Mouse (Mus musculus) G1E (cell line): ENCODE measurements around the gene Cxcl5. TPM values are rescaled to one million over a fixed set of nuclear protein-coding genes. Genes with fewer than 3 reads are reported as not detected.

Experiments used
- ATAC-seq: 2 replicates; pipeline ENCODE4 v1.8.0; 2016; ENCODE audit warnings: mild to moderate bottlenecking; ENCODE audit not compliant: insufficient number of reproducible peaks, poor library complexity, low FRiP score, severe bottlenecking; ENCODE audit errors: extremely low read depth
- DNase-seq: peaks from one replicate; pipeline ENCODE4 v3.0.0; 2012; ENCODE audit warnings: low spot score
- H3K27me3 ChIP-seq: 2 replicates; pipeline ENCODE4 v1.6.1; 2012; ENCODE audit warnings: mild to moderate bottlenecking, low read length, inconsistent platforms; ENCODE audit not compliant: insufficient read depth
- H3K36me3 ChIP-seq: replicated peaks from 2 replicates; pipeline ENCODE3; 2012; ENCODE audit warnings: mild to moderate bottlenecking, inconsistent platforms
- H3K4me1 ChIP-seq: 2 replicates; pipeline ENCODE4 v1.6.1; 2012; ENCODE audit warnings: low read depth, low read length, inconsistent platforms, mixed read lengths; ENCODE audit not compliant: insufficient read depth
- H3K4me3 ChIP-seq: 2 replicates; pipeline ENCODE4 v1.5.1; 2012; ENCODE audit warnings: low read depth, mild to moderate bottlenecking, inconsistent platforms, low read length, moderate library complexity, mixed read lengths
- H3K9me3 ChIP-seq: replicated peaks from 2 replicates; pipeline ENCODE4 v1.6.1; 2012; ENCODE audit warnings: inconsistent platforms
- CTCF ChIP-seq: IDR thresholded peaks from 2 replicates; pipeline ENCODE4 v1.5.1; 2012; ENCODE audit warnings: low read depth, low read length, inconsistent platforms, mixed read lengths
- GATA1 ChIP-seq: IDR thresholded peaks from 2 replicates; pipeline ENCODE4 v1.6.1; 2012; ENCODE audit warnings: borderline replicate concordance, low read length, inconsistent platforms, mixed read lengths
- GATA2 ChIP-seq: IDR thresholded peaks from 2 replicates; pipeline ENCODE4 v1.6.1; 2012; ENCODE audit warnings: low read depth, low read length, inconsistent platforms, borderline replicate concordance
- POLR2AphosphoS5 ChIP-seq: IDR thresholded peaks from 2 replicates; pipeline ENCODE4 v1.6.1; 2012; ENCODE audit warnings: low read depth, low read length, inconsistent platforms; ENCODE audit not compliant: insufficient replicate concordance
- TAL1 ChIP-seq: conservative IDR thresholded peaks from 2 replicates; pipeline ENCODE4 v1.6.1; 2012; ENCODE audit warnings: low read depth, low read length, inconsistent platforms, mixed read lengths
- polyA plus RNA-seq: library from polyadenylated mRNA; stranded (reverse); fragments of >175 nt; gene quantifications from 2 replicates; pipeline ENCODE4 v1.2.3, GENCODE M21; 2012
- total RNA-seq, 2 experiments: library from RNA; stranded (forward) in 1 of 2; stranded (reverse) in 1 of 2; fragments of 200-1000 nt in 1 of 2; fragments of >200 nt in 1 of 2; fragmentation: Nextera tagmentation in 1 of 2; gene quantifications; 2 replicates each; pipeline ENCODE4 v1.2.3; 2014 to 2017

Gene Cxcl5
- total and polyA plus RNA-seq, 3 experiments: not detected

DNA sequence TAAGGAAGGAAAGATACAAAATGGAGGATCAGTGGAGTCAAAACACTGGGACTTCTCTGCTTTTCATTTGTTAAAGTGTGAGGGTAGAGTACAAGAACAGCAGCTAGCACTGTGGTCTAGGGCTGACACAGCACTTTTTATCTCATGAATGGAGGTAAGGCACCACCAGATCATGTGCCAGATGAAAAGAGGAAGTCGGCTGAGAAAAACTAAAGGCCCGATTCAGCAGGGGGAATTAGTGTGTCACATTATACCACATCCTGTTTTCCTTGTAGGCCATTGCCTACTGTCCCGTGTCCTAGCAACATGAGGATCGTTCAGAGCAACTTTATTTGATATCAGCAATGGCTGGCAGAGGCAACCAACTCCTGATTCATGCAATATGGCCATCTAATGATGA, 17.1 kb upstream of the Cxcl5 start:
- H3K27me3 ChIP-seq: no peaks in the 10 kb centered on the region
- peak; percentile 72 for DNase-seq
- H3K4me3 ChIP-seq: no peak overlapping the region
- ATAC-seq: peak; percentile 99
- H3K4me1 ChIP-seq: peaks cover 36% of the 10 kb centered on the region
- 0 out of 2 replicates have a peak, but pooled peaks have one; percentile 13 for TF ChIP-seq TAL1
- TF ChIP-seq GATA2: no peak
- TF ChIP-seq POLR2AphosphoS5: no peak
- TF ChIP-seq CTCF: no peak
- TF ChIP-seq GATA1: no peak
- no peaks in the 10 kb centered on the region for H3K9me3 ChIP-seq
- no peaks in the 10 kb centered on the region for H3K36me3 ChIP-seq

DNA sequence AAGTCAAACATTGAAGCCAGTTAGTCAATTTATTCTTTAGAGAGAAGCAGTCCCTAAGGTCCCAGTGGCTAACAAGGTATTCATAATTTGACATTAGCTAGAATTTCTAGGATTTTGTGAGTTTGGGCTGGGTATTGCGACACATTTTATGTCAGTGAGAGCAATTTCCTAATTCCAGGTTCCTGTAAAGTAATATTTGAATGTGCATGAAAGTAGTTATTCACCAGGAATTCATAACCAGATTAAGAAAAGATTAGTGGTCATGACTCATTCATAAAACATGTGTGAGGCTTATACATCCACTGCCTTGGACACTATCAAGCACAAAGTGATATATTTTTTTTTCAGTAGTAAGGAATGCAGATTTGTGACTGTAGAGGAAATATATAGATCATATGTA, 5.2 kb upstream of the Cxcl5 start:
- Histone ChIP-seq H3K9me3 (no peaks in the 10 kb centered on the region), H3K36me3 (no peaks in the 10 kb centered on the region), H3K4me3 (no peak overlapping the region), H3K27me3 (no peaks in the 10 kb centered on the region), H3K4me1 (peaks cover 23% of the 10 kb centered on the region)
- ATAC-seq (no peak), DNase-seq (no peak)
- TF ChIP-seq GATA2 (no peak), CTCF (no peak), POLR2AphosphoS5 (no peak), GATA1 (no peak), TAL1 (no peak)

DNA sequence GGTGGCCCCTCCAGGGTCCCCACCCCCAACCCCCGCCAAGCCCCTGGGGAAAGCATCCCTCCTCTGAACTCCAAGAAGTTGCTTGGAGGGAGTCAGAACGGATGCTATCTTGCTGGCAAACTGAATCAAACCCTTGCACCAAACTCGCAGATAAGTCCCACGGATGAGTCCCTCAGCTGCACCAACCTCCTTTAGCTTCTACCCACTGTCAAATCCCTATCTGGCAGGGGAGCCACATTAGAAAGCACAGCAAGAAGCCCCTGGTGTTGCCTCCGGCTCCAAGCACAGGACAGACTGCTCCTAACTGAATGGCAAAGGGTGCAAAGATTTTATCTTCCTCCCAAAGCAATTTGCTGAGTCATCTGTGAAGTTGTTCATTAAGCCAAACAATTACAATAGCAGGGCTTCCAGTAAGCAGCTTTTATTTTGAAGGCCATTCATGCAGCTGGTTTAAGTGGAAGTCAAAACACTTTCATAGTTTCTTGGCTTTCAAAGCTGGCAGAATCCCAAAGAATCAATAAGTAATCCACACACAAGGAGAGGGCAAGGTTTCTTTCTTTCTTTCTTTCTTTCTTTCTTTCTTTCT, 1.0 kb upstream of the Cxcl5 start:
- Histone ChIP-seq H3K9me3 (no peaks in the 10 kb centered on the region; the same call in 1 of the 2 replicates), H3K4me1 (peaks cover 48% of the 10 kb centered on the region), H3K4me3 (peak overlapping the region; percentile 23; the same call in 1 of the 2 replicates), H3K27me3 (no peaks in the 10 kb centered on the region), H3K36me3 (no peaks in the 10 kb centered on the region)
- DNase-seq (peak; percentile 10), ATAC-seq (peak; percentile 76)
- TF ChIP-seq GATA1: no peak
- no peak for TF ChIP-seq POLR2AphosphoS5
- no peak for TF ChIP-seq TAL1
- TF ChIP-seq GATA2: no peak

DNA sequence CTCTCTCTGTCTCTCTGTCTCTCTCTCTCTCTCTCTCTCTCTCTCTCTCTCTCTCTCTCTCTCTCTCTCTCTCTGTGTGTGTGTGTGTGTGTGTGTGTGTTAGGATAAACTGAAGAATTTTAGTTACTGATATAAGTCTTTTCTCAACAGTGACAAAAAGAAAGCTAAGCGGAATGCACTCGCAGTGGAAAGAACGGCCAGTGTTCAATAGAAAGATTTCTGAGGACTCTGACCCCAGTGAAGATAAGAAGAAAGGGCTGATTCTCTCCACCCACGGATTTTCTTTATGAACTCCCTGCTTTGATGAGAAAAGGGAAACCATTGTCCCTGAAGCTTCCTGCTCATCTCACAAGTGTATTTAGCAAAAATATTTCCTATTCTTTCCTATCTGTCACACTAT, 1.1 kb downstream of the Cxcl5 start:
- H3K36me3 ChIP-seq: no peaks in the 10 kb centered on the region
- H3K4me1 ChIP-seq: peaks cover 56% of the 10 kb centered on the region
- no peaks in the 10 kb centered on the region for H3K27me3 ChIP-seq
- no peak for TF ChIP-seq TAL1
- no peak for TF ChIP-seq CTCF
- TF ChIP-seq POLR2AphosphoS5: no peak
- TF ChIP-seq GATA2: no peak
- no peak for TF ChIP-seq GATA1
- H3K4me3 ChIP-seq: no peak overlapping the region
- DNase-seq: no peak
- no peaks in the 10 kb centered on the region; the same call in 1 of the 2 replicates for H3K9me3 ChIP-seq
- no peak for ATAC-seq

DNA sequence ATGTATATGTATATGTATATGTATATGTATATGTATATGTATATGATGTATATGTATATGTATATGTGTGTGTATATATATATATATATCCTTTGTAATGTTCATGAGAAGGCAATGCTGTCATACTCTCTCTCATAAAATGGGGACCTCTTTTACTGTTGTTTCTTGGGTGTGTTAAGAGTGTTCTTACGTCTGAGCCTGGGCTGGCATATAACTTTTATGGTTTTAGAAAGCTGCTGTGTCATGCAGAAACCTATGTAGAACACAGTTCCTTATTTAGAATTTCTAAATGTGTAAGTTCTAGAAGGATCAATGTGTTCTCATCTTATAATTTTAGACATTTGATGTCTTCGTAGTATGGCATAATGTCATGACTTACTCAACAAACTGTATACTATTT, 1.7 kb downstream of the Cxcl5 start:
- DNase-seq (no peak), ATAC-seq (no peak)
- Histone ChIP-seq H3K4me3 (no peak overlapping the region), H3K36me3 (no peaks in the 10 kb centered on the region), H3K4me1 (peaks cover 60% of the 10 kb centered on the region), H3K27me3 (no peaks in the 10 kb centered on the region), H3K9me3 (no peaks in the 10 kb centered on the region; the same call in 1 of the 2 replicates)
- TF ChIP-seq POLR2AphosphoS5 (no peak), CTCF (no peak), TAL1 (no peak), GATA1 (no peak), GATA2 (no peak)

DNA sequence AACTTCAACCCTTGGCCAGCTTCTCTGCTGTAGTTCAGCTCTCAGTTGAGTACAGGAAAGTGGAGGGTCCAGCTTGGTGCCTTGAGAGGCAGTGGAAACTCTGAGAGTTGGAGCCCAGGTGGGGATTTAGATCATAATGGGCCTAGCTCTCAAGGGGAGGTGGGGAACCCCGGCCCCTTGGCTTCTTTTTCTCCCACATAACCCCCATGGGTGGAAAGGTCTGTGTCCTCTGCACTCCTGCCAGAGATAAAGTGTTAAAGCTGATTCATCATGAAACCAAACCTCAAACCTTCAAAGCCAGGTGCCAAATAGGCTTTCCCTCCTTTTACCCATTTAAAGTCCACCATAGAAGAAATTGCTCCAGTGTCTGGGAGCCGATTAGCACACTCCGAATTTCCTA, 2.7 kb downstream of the Cxcl5 start:
- H3K4me3 ChIP-seq: no peak overlapping the region

More for the DNA sequence above, 2.7 kb downstream of the Cxcl5 start:
- Histone ChIP-seq H3K4me1 (peaks cover 65% of the 10 kb centered on the region), H3K9me3 (no peaks in the 10 kb centered on the region; the same call in 1 of the 2 replicates), H3K27me3 (no peaks in the 10 kb centered on the region), H3K36me3 (no peaks in the 10 kb centered on the region)
- ATAC-seq: no peak
- DNase-seq: no peak
- TF ChIP-seq TAL1 (no peak), GATA2 (no peak), POLR2AphosphoS5 (no peak), CTCF (no peak), GATA1 (no peak)
